Mouse (Mus musculus) embryonic facial prominence, embryonic 10.5 days (tissue): ENCODE data around the gene Zfp27. TPM values are rescaled to one million over a fixed set of nuclear protein-coding genes. Genes with fewer than 3 reads are reported as not detected.

ENCODE experiments used
- DNase-seq: peaks from one replicate; pipeline ENCODE4 v3.0.0-alpha.2; 2017; ENCODE audit warnings: low spot score
- H3K27ac ChIP-seq: fragments of 300-500 bp; sonication (generic); replicated peaks from 2 replicates; pipeline ENCODE4 v1.5.1; 2016; ENCODE audit warnings: mild to moderate bottlenecking
- H3K27me3 ChIP-seq: fragments of 300-500 bp; sonication (generic); replicated peaks from 2 replicates; pipeline ENCODE4 v1.6.1; 2016; ENCODE audit warnings: low read depth, mild to moderate bottlenecking; ENCODE audit not compliant: poor library complexity, severe bottlenecking
- H3K36me3 ChIP-seq: fragments of 300-500 bp; sonication (generic); replicated peaks from 2 replicates; pipeline ENCODE4 v1.6.1; 2016; ENCODE audit warnings: mild to moderate bottlenecking, moderate library complexity
- H3K4me1 ChIP-seq: fragments of 300-500 bp; sonication (generic); 2 replicates; pipeline ENCODE4 v1.6.1; 2016
- H3K4me3 ChIP-seq: fragments of 300-500 bp; sonication (generic); 2 replicates; pipeline ENCODE4 v1.5.1; 2016; ENCODE audit warnings: mild to moderate bottlenecking, moderate library complexity
- H3K9me3 ChIP-seq: fragments of 300-500 bp; sonication (generic); 2 replicates; pipeline ENCODE4 v1.6.1; 2016; ENCODE audit warnings: mild to moderate bottlenecking
- WGBS: fragments of 180-500 bp; shearing (Covaris S2); methylation state at CpG from one replicate; pipeline ENCODE4 v1.1.7; 2016; 5-methylcytosine and 5-hydroxymethylcytosine counted together
- microRNA-seq: library from miRNA; unstranded; fragments of <30 nt; microRNA quantifications from one replicate; pipeline ENCODE4, GENCODE M21; 2017
- polyA plus RNA-seq: library from polyadenylated mRNA; unstranded; fragments of >200 nt; fragmentation: Nextera tagmentation; extraction: Ambion mirVana; gene quantifications from 2 replicates; pipeline ENCODE4 v1.2.1, GENCODE M21; 2016

Zfp27 gene
- polyA plus RNA-seq, 1 experiment from 2014 or later: 10.0 TPM

DNA sequence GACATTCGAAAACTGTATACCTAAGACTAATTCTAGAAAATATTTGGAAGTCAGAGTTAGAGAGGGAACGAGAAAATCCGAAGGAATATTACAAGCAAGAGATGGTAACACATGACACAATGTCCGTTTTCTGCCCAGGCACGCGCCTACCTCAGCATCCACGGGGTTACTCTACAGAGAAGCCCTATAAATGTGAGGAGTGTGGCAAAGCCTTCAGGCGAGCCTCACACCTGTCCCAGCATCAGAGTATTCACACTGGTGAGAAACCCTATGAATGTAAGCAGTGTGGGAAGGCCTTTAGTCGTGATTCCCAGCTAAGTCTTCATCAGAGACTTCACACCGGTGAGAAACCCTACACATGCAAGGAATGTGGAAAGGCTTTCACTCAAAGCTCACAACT lies 32.1 kb downstream of the Zfp27 start:
- H3K36me3 ChIP-seq: peaks cover 51% of the 10 kb centered on the region
- H3K4me1 ChIP-seq: no peaks in the 10 kb centered on the region
- H3K27ac ChIP-seq: no peak overlapping the region
- DNase-seq: no peak
- no peaks in the 10 kb centered on the region for H3K27me3 ChIP-seq
- no peak overlapping the region for H3K4me3 ChIP-seq
- peaks cover 51% of the 10 kb centered on the region for H3K9me3 ChIP-seq
- WGBS: 92% methylated on average over 10 of the region's 10 CpGs

GRCm38 (mm10) chr7:29861660-29862059 lies 44.7 kb downstream of the Zfp27 start:
- no peak for DNase-seq
- Histone ChIP-seq H3K27me3 (no peaks in the 10 kb centered on the region), H3K27ac (no peak overlapping the region), H3K9me3 (no peaks in the 10 kb centered on the region), H3K4me1 (peaks cover 9% of the 10 kb centered on the region), H3K36me3 (peaks cover 5% of the 10 kb centered on the region; the same call in 1 of the 2 replicates), H3K4me3 (no peak overlapping the region)
- 87% methylated on average over 7 of the region's 7 CpGs for WGBS

DNA sequence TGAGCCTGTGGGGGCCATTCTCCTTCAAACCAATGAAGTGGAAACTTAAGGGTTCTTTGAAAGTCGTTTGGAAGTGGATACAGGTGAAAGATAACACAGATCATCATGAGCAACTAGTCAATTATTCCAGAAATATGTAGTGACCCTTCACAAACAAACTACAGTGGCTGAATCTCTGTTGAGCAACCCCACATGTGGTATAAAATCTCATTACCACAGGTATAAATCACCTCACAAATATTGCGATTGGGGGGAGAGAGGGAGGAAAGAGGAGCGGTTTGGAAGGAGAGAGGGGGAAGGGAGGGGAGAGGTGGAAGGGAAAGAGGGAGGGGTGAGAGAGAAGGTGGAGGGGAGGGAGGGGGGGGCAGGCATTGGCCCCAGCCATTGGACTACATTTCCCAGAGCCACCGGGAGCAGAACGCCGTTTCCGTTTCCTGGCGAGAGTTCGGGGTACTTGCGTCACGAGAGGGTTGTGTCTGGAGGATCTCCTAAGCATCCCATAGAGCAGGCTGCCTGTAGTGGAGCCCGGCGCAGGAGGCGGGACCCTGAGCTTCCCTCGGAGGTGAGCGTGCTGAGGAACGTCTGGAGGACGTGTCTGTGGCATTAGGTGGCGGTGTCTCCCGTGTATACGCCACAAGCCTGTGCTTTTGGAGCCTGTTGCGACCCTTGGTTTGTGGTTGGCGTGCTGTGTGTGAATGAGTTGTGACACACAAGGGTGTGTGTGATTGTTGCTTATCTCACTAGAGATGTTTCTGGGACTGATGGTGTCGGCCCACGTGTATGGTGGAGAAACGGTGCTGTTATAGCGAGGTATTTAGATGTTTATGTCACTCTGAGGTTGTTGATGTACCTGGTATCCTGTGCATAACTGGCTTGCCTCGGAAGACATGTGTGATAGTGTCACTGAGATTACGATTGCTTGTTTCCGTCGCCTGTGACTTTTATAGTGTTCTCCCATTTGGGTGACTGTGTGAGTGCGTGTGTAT lies 46.5 kb downstream of the Zfp27 start, which contains the start of gene Zfp420:
Gene Zfp420 (plus strand): TSS at position 448 of the 986 bp plus-strand sequence.
- WGBS: 8% methylated on average over 32 of the region's 32 CpGs
- Histone ChIP-seq H3K9me3 (no peaks in the 10 kb centered on the region), H3K4me3 (peak within 1 kb of the TSS; percentile 69), H3K27ac (peak within 1 kb of the TSS; percentile 74), H3K36me3 (peaks cover 5% of the 10 kb centered on the region; the same call in 1 of the 2 replicates), H3K27me3 (no peaks in the 10 kb centered on the region), H3K4me1 (peaks cover 9% of the 10 kb centered on the region)
- DNase-seq: peak; percentile 90

GRCm38 (mm10) chr7:29853219-29853842 lies 53.0 kb downstream of the Zfp27 start, which contains the start of gene Zfp940:
TSS of gene Zfp940 (minus strand) at chr7:29853669.
- Histone ChIP-seq H3K4me1 (peaks cover 7% of the 10 kb centered on the region), H3K27me3 (no peaks in the 10 kb centered on the region), H3K36me3 (peaks cover 30% of the 10 kb centered on the region), H3K27ac (peak within 1 kb of the TSS; percentile 86), H3K4me3 (peak within 1 kb of the TSS; percentile 75), H3K9me3 (no peaks in the 10 kb centered on the region)
- WGBS: 1% methylated on average over 21 of the region's 21 CpGs
- DNase-seq: peak; percentile 88

- peaks cover 35% of the 10 kb centered on the region for H3K36me3 ChIP-seq
- peak overlapping the region; percentile 86 for H3K27ac ChIP-seq
- H3K27me3 ChIP-seq: no peaks in the 10 kb centered on the region
- no peak for DNase-seq
- 59% methylated on average over 9 of the region's 9 CpGs for WGBS
- peaks cover 7% of the 10 kb centered on the region for H3K4me1 ChIP-seq
- no peaks in the 10 kb centered on the region for H3K9me3 ChIP-seq
- H3K4me3 ChIP-seq: peak overlapping the region; percentile 75
Observed at GRCm38 (mm10) chr7:29852831-29853218, 53.5 kb downstream of the Zfp27 start.

- no peak overlapping the region for H3K4me3 ChIP-seq
- no peaks in the 10 kb centered on the region for H3K4me1 ChIP-seq
- H3K27me3 ChIP-seq: no peaks in the 10 kb centered on the region
- H3K27ac ChIP-seq: no peak overlapping the region
- no peak for DNase-seq
- WGBS: 91% methylated on average over 5 of the region's 5 CpGs
- H3K36me3 ChIP-seq: peaks cover 66% of the 10 kb centered on the region
- no peaks in the 10 kb centered on the region for H3K9me3 ChIP-seq
Observed at GRCm38 (mm10) chr7:29844616-29845015, 61.8 kb downstream of the Zfp27 start.

Small RNAs within 50 kb of the gene (microRNA-seq; reads per million reads assigned to microRNA genes)
- not detected for gene Mir7668

Other genes with a start within 250 kb of the Zfp27 start
- not detected in 2 replicates for gene Catsperg2, start 179.5 kb downstream of the Zfp27 start, polyA plus RNA-seq
- gene Zfp84, start 138.0 kb downstream of the Zfp27 start, polyA plus RNA-seq: 12.4 and 12.6 TPM in 2 replicates
- 6.3 and 7.0 TPM in 2 replicates for gene Zfp30, start 122.6 kb downstream of the Zfp27 start, polyA plus RNA-seq
- 15.9 and 16.4 TPM in 2 replicates for gene Zfp790, start 90.5 kb downstream of the Zfp27 start, polyA plus RNA-seq
- 10.1 and 10.7 TPM in 2 replicates for gene Zfp940, start 52.9 kb downstream of the Zfp27 start, polyA plus RNA-seq
- gene Zfp420, start 46.6 kb downstream of the Zfp27 start, polyA plus RNA-seq: 8.1 and 8.6 TPM in 2 replicates
- gene Zfp383, start 1.7 kb upstream of the Zfp27 start, polyA plus RNA-seq: 4.6 and 6.3 TPM in 2 replicates
- gene Zfp74, start 47.5 kb upstream of the Zfp27 start, polyA plus RNA-seq: 13.9 and 14.7 TPM in 2 replicates
- 30.4 and 34.3 TPM in 2 replicates for gene Zfp568, start 77.4 kb upstream of the Zfp27 start, polyA plus RNA-seq
- 3.4 and 4.5 TPM in 2 replicates for gene Zfp14, start 144.8 kb upstream of the Zfp27 start, polyA plus RNA-seq
- 5.6 and 6.4 TPM in 2 replicates for gene Zfp82, start 166.3 kb upstream of the Zfp27 start, polyA plus RNA-seq
- 1.6 and 4.8 TPM in 2 replicates for gene Gm26920, start 183.8 kb upstream of the Zfp27 start, polyA plus RNA-seq
- 20.0 and 21.0 TPM in 2 replicates for gene Zfp566, start 184.0 kb upstream of the Zfp27 start, polyA plus RNA-seq
- gene Zfp260, start 188.2 kb upstream of the Zfp27 start, polyA plus RNA-seq: 119 and 127 TPM in 2 replicates
- 9.7 and 11.4 TPM in 2 replicates for gene Zfp382, start 215.4 kb upstream of the Zfp27 start, polyA plus RNA-seq